In the genomic region with DNA sequence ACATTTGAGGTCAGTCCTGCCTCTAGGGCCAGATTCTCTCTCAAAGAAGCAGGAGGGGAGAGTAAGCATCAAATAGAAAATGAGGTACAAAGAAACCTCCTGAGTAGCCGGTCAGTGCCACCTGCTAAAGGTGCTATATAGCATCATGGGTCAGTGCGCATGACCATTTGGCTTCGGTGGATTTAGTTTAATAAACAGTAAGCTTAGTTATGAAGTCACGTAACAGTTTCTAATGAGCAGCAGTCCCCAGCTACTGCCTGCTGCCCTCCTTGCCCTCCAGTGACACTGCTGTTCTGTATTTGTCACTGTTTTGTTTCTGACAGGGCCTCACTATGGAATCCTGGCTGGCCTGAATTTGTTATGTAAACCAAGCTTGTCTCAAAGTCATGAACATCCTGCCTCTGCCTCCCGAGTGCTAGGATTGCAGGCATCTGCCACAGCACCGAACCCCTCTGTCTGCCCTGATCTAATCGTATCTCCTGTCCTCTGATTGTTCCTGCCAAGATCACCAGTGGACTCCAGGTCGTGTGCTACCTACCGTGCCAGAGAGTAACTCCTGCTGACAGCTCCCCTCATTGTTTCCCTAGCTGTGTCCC, we compare ENCODE assay signal across 14 mouse cellular contexts. TPM values are rescaled to one million over a fixed set of nuclear protein-coding genes. Genes with fewer than 3 reads are reported as not detected.
DNase-seq lines count a peak whose midpoint lies in the region; ATAC-seq and TF ChIP-seq lines count a peak whose summit lies in the region.
"Had no signal": no experiment of that assay in that cellular context is flagged by ENCODE, and none has a peak within 500 bp of the region (broad histone marks: within the 10 kb centered on the region; RNA-seq: fewer than 3 reads in every experiment).

No protein-coding gene starts in this region.

- no peak overlapping the region for H3K4me2 ChIP-seq in liver, embryonic 11.5 days
- H3K4me2 ChIP-seq in heart, embryonic 13.5 days: no peak overlapping the region

- H3K9me3 ChIP-seq in liver, embryonic 11.5 days (ENCODE audit: control insufficient read depth, low read length): no peaks in the 10 kb centered on the region
- no peaks in the 10 kb centered on the region for H3K9me3 ChIP-seq in heart, embryonic 13.5 days
- H3K9me3 ChIP-seq: forebrain, embryonic 10.5 days had no signal

- TF ChIP-seq CTCF in liver, adult 2 months (IDR thresholded peaks at IDR 0.05; ENCODE audit: low read depth, low read length): no peak

- peak; percentile 97 for DNase-seq in heart, adult 11 months
- DNase-seq in heart, adult 8-10 months (ENCODE audit: low spot score): no peak
- peak; percentile 74 for DNase-seq in liver, adult 2 months (ENCODE audit: extremely low read depth, low read depth, low spot score)
- no peak for DNase-seq in liver, embryonic 11.5 days (ENCODE audit: low spot score)
- DNase-seq in lung, postnatal 36 days: peak; percentile 77
- DNase-seq in left cerebral cortex, postnatal 25 days (ENCODE audit: low spot score in 2 of 2): no peak
- no peak for DNase-seq in urinary bladder, postnatal 25 days (ENCODE audit: low spot score)
- DNase-seq: adrenal gland, postnatal 10 days; gastrocnemius, postnatal 14 days had no signal

- TF ChIP-seq POLR2A in liver, adult 2 months (IDR thresholded peaks at IDR 0.05; ENCODE audit: extremely low read depth, insufficient read depth, low read length): no peak

- peaks cover 21% of the 10 kb centered on the region for H3K79me2 ChIP-seq in liver, adult 2 months (ENCODE audit: control insufficient read depth, insufficient read depth, low read length)

- H3K9ac ChIP-seq in liver, adult 2 months (ENCODE audit: low read depth, low read length): peak overlapping the region; percentile 18; the same call in 1 of the 2 replicates
- H3K9ac ChIP-seq in liver, embryonic 11.5 days (ENCODE audit: low read depth, low read length): no peak overlapping the region
- 0 out of 2 replicates have a peak overlapping the region, but pooled peaks have one; percentile 19 for H3K9ac ChIP-seq in heart, embryonic 13.5 days

- 38% methylated on average over 9 of the region's 9 CpGs for WGBS in liver, adult 2 months
- 67% methylated on average over 9 of the region's 9 CpGs for WGBS in liver, embryonic 11.5 days
- 49% methylated on average over 9 of the region's 9 CpGs for WGBS in heart, embryonic 13.5 days

- intact Hi-C loops in left cerebral cortex, postnatal 25 days (cut with DNase I): no loop called here

- peak overlapping the region; percentile 40 for H3K27ac ChIP-seq in liver, adult 2 months (replicated peaks; ENCODE audit: insufficient read depth, low read depth, low read length)
- H3K27ac ChIP-seq in liver, embryonic 11.5 days (ENCODE audit: low read depth, low read length): no peak overlapping the region
- H3K27ac ChIP-seq in heart, embryonic 13.5 days (replicated peaks): peak overlapping the region; percentile 46
- H3K27ac ChIP-seq: forebrain, embryonic 10.5 days had no signal

- H3K36me3 ChIP-seq in liver, adult 2 months (ENCODE audit: control insufficient read depth, insufficient read depth, low read length): 0 out of 2 replicates have a peak, but pooled peaks cover 1% of the 10 kb centered on the region
- no peaks in the 10 kb centered on the region for H3K36me3 ChIP-seq in liver, embryonic 11.5 days (ENCODE audit: control insufficient read depth, insufficient read depth, low read length)
- no peaks in the 10 kb centered on the region for H3K36me3 ChIP-seq in heart, embryonic 13.5 days
- H3K36me3 ChIP-seq: forebrain, embryonic 10.5 days had no signal

- no peak for ATAC-seq in liver, embryonic 11.5 days (replicated peaks; ENCODE audit: low FRiP score)
- ATAC-seq in heart, embryonic 13.5 days (ENCODE audit: extremely low read depth, insufficient number of reproducible peaks, low FRiP score, low TSS enrichment): no peak
- ATAC-seq: Patski had no signal

- no peaks in the 10 kb centered on the region for H3K27me3 ChIP-seq in liver, adult 2 months (ENCODE audit: control insufficient read depth, insufficient read depth, low read length)
- no peaks in the 10 kb centered on the region for H3K27me3 ChIP-seq in liver, embryonic 11.5 days (replicated peaks; ENCODE audit: control insufficient read depth, insufficient read depth, low read length)
- no peaks in the 10 kb centered on the region for H3K27me3 ChIP-seq in heart, embryonic 13.5 days (replicated peaks)
- H3K27me3 ChIP-seq: Patski had no signal

- no peak overlapping the region for H3K4me3 ChIP-seq in liver, adult 2 months (ENCODE audit: insufficient read depth, low read depth, low read length)
- H3K4me3 ChIP-seq in liver, embryonic 11.5 days (ENCODE audit: low read depth, low read length): no peak overlapping the region
- H3K4me3 ChIP-seq in heart, embryonic 13.5 days: no peak overlapping the region
- H3K4me3 ChIP-seq: forebrain, embryonic 10.5 days; myocyte had no signal

- peaks cover 36% of the 10 kb centered on the region for H3K4me1 ChIP-seq in liver, adult 2 months (ENCODE audit: control insufficient read depth, insufficient read depth, low read length)
- peaks cover 3% of the 10 kb centered on the region; the same call in 1 of the 2 replicates for H3K4me1 ChIP-seq in liver, embryonic 11.5 days (replicated peaks; ENCODE audit: control insufficient read depth, insufficient read depth, low read length)
- peaks cover 34% of the 10 kb centered on the region for H3K4me1 ChIP-seq in heart, embryonic 13.5 days

RNA-seq across cellular contexts. Expression of a gene that starts 8.2 kb away (rescaled TPM):
- total RNA-seq in heart, adult 8-10 months (2022): 10 to 100 TPM; 47.4 to 58.6 (median 48.9) TPM
- 14.2 and 15.9 TPM in 2 replicates for total RNA-seq in liver, adult 2 months (2014; rRNA removed)
- polyA plus RNA-seq in liver, adult 2 months (2012; rRNA removed): 17.2 and 17.5 TPM in 2 replicates
- polyA plus RNA-seq in liver, embryonic 11.5 days (2014; fragmentation: Nextera tagmentation; extraction: Ambion mirVana): 1.4 and 2.0 TPM in 2 replicates
- polyA plus RNA-seq in heart, embryonic 13.5 days (2015; fragmentation: Nextera tagmentation; extraction: Ambion mirVana): 9.9 and 13.9 TPM in 2 replicates
- 100 to 1,000 TPM; 129 to 138 TPM for total RNA-seq in left cerebral cortex, postnatal 25 days (2021)

RNA-seq across cellular contexts. Expression of a gene that starts 39.0 kb away (rescaled TPM):
- total RNA-seq in heart, adult 8-10 months (2022): not detected
- total RNA-seq in liver, adult 2 months (2014; rRNA removed): not detected in 2 replicates
- polyA plus RNA-seq in liver, adult 2 months (2012; rRNA removed): not detected in 2 replicates
- not detected in 2 replicates for polyA plus RNA-seq in liver, embryonic 11.5 days (2014; fragmentation: Nextera tagmentation; extraction: Ambion mirVana)
- polyA plus RNA-seq in heart, embryonic 13.5 days (2015; fragmentation: Nextera tagmentation; extraction: Ambion mirVana): 0.11 TPM in 1 of 2 replicates, not detected in the other
- 1 to 10 TPM in 1 of 2 experiments, under 1 TPM in 1; 0.62 to 1.2 TPM for total RNA-seq in left cerebral cortex, postnatal 25 days (2021)
- total RNA-seq: common myeloid progenitor, adult 5-6 weeks; gastrocnemius, postnatal 14 days had no signal

RNA-seq across cellular contexts. Expression of a gene that starts 51.8 kb away (rescaled TPM):
- total RNA-seq in heart, adult 8-10 months (2022): 10 to 100 TPM; 31.3 to 38.2 (median 35.2) TPM
- 3.0 and 3.2 TPM in 2 replicates for total RNA-seq in liver, adult 2 months (2014; rRNA removed)
- polyA plus RNA-seq in liver, adult 2 months (2012; rRNA removed): 25.0 and 28.3 TPM in 2 replicates
- 4.3 TPM in 2 replicates for polyA plus RNA-seq in liver, embryonic 11.5 days (2014; fragmentation: Nextera tagmentation; extraction: Ambion mirVana)
- polyA plus RNA-seq in heart, embryonic 13.5 days (2015; fragmentation: Nextera tagmentation; extraction: Ambion mirVana): 3.8 and 4.0 TPM in 2 replicates
- 10 to 100 TPM; 86.6 to 87.1 TPM for total RNA-seq in left cerebral cortex, postnatal 25 days (2021)

Comparison
In these comparisons a context has a peak if more than half of its experiments do, and no peak if none do; other contexts are left out.
1. DNase-seq: peak in heart, adult 11 months (single experiment), liver, adult 2 months (single experiment) and lung, postnatal 36 days (single experiment); none in heart, adult 8-10 months (single experiment), liver, embryonic 11.5 days (single experiment), left cerebral cortex, postnatal 25 days (0 of 2) and urinary bladder, postnatal 25 days (single experiment).